Mouse (Mus musculus) heart, adult 10 weeks (tissue): ENCODE measurements around the gene Defa26. TPM values are rescaled to one million over a fixed set of nuclear protein-coding genes. Genes with fewer than 3 reads are reported as not detected.

Source experiments
- polyA plus RNA-seq: library from polyadenylated mRNA; stranded (reverse); fragments of 350-450 nt; fragmentation: Illumina TruSeq; extraction: RNeasy Lipid Tissue Mini Kit (QIAGEN cat#74804); gene quantifications from one replicate; pipeline ENCODE4 v1.2.3, GENCODE M21; 2014; ENCODE audit warnings: low read depth, low replicate concordance

The Defa26 gene
- not detected for polyA plus RNA-seq

GRCm38 (mm10) chr8:21617883-21618282 is at the start of gene Defa26:
Gene Defa26, plus strand, starts transcription at chr8:21618183.

GRCm38 (mm10) chr8:21582706-21583105 is 35.3 kb upstream of the Defa26 start, which contains the start of gene Defa28:
Gene Defa28, plus strand, starts transcription at chr8:21583006.

GRCm38 (mm10) chr8:21594408-21594807 is 23.6 kb upstream of the Defa26 start, which contains the start of gene Gm7861:
Gene Gm7861, minus strand, starts transcription at chr8:21594508.

GRCm38 (mm10) chr8:21655480-21655879 is 37.5 kb downstream of the Defa26 start, which contains the start of gene Defa17:
Gene Defa17, plus strand, starts transcription at chr8:21655780.

GRCm38 (mm10) chr8:21665497-21665896 is 47.5 kb downstream of the Defa26 start, which contains the start of gene Defa34:
Gene Defa34, plus strand, starts transcription at chr8:21665797.

Other genes starting within 250 kb of the Defa26 start
- not detected for gene Defa2, start 239.7 kb upstream of the Defa26 start, polyA plus RNA-seq
- not detected for gene Defa33, start 226.4 kb upstream of the Defa26 start, polyA plus RNA-seq
- gene Defa36, start 190.8 kb upstream of the Defa26 start, polyA plus RNA-seq: not detected
- 2.2 TPM for gene Gm7849, start 161.6 kb upstream of the Defa26 start, polyA plus RNA-seq
- not detected for gene Defa20, start 108.9 kb upstream of the Defa26 start, polyA plus RNA-seq
- not detected for gene Defa32, start 89.2 kb upstream of the Defa26 start, polyA plus RNA-seq
- not detected for gene Defa37, start 52.8 kb upstream of the Defa26 start, polyA plus RNA-seq
- gene Defa28, start 35.2 kb upstream of the Defa26 start, polyA plus RNA-seq: not detected
- not detected for gene Gm7861, start 23.7 kb upstream of the Defa26 start, polyA plus RNA-seq
- gene Defa17, start 37.6 kb downstream of the Defa26 start, polyA plus RNA-seq: not detected
- gene Defa34, start 47.6 kb downstream of the Defa26 start, polyA plus RNA-seq: not detected
- not detected for gene AY761184, start 85.5 kb downstream of the Defa26 start, polyA plus RNA-seq
- gene Defa24, start 116.3 kb downstream of the Defa26 start, polyA plus RNA-seq: 2.3 TPM
- gene Defb50, start 205.4 kb downstream of the Defa26 start, polyA plus RNA-seq: not detected
- not detected for gene Defb2, start 221.7 kb downstream of the Defa26 start, polyA plus RNA-seq
- not detected for gene Defb10, start 240.7 kb downstream of the Defa26 start, polyA plus RNA-seq